Mouse (Mus musculus) megakaryocyte, embryonic 14.5 days (primary cell): ENCODE measurements around the gene Fam163b.

Source experiments
- FLI1 ChIP-seq: IDR thresholded peaks from 2 replicates; pipeline ENCODE4 v1.6.1; 2012; ENCODE audit warnings: low read length, inconsistent platforms, mixed read lengths
- GATA1 ChIP-seq: IDR thresholded peaks from 3 replicates; pipeline ENCODE4 v1.6.1; 2012; ENCODE audit warnings: mixed read lengths, low read length, inconsistent platforms, borderline replicate concordance

DNA sequence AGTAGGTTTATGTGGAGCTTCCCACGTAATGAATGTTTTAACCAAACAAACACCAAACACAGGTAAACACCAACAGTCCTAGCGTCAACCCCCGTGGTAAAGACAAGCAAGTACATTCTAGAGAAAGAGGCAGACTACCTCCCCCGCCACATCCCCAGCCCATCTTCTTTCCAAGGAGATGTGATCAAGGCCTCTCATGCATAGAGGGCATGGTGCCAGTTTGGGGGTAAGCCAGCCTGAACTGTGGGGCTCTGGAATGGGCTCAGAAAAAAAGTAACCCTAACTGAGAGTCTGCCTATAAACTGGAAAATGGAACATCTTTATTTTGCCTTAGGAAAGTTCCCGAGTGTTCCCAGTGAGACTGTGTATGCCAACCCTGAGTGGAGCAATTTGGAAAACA lies 6.4 kb downstream of the Fam163b start:
- TF ChIP-seq GATA1 (no peak), FLI1 (no peak)
